Mouse (Mus musculus) heart, adult 11 months (tissue): ENCODE data around the gene Gm26602.

Source experiments
- DNase-seq: peaks from one replicate; pipeline ENCODE4 v3.0.0; 2022

Gene Gm26602

GRCm38 (mm10) chr10:79918231-79919078 lies 7.8 kb downstream of the Gm26602 start:
- DNase-seq: peak; percentile 94

- DNase-seq: no peak
Measured at GRCm38 (mm10) chr10:79919251-79919849, 8.7 kb downstream of the Gm26602 start.

- DNase-seq: no peak
Measured at GRCm38 (mm10) chr10:79920056-79920890, 9.6 kb downstream of the Gm26602 start.

GRCm38 (mm10) chr10:79920958-79921535 lies 10.4 kb downstream of the Gm26602 start, which contains the start of gene R3hdm4:
TSS of gene R3hdm4 (minus strand) at chr10:79921208.
- DNase-seq: no peak

- DNase-seq: no peak
Measured at GRCm38 (mm10) chr10:79921572-79921971, 10.9 kb downstream of the Gm26602 start.

GRCm38 (mm10) chr10:79924998-79925784 lies 14.5 kb downstream of the Gm26602 start:
- peak; percentile 98 for DNase-seq

- DNase-seq: no peak
Measured at GRCm38 (mm10) chr10:79925785-79926490, 15.3 kb downstream of the Gm26602 start.

- peak; percentile 99 for DNase-seq
Measured at GRCm38 (mm10) chr10:79926491-79927323, 16.1 kb downstream of the Gm26602 start, which contains the start of gene Arid3a. TSS of gene Arid3a (plus strand) at chr10:79927043.

GRCm38 (mm10) chr10:79927324-79928029 lies 16.8 kb downstream of the Gm26602 start:
- DNase-seq: peak; percentile 97

- peak; percentile 96 for DNase-seq
Measured at GRCm38 (mm10) chr10:79928030-79928694, 17.5 kb downstream of the Gm26602 start.

GRCm38 (mm10) chr10:79928907-79929701 lies 18.4 kb downstream of the Gm26602 start:
- peak; percentile 91 for DNase-seq

GRCm38 (mm10) chr10:79929967-79930825 lies 19.5 kb downstream of the Gm26602 start:
- peak; percentile 93 for DNase-seq

GRCm38 (mm10) chr10:79930826-79931186 lies 20.1 kb downstream of the Gm26602 start:
- no peak for DNase-seq

GRCm38 (mm10) chr10:79931797-79932196 lies 21.1 kb downstream of the Gm26602 start:
- peak; percentile 93 for DNase-seq

GRCm38 (mm10) chr10:79932736-79933135 lies 22.1 kb downstream of the Gm26602 start:
- peak; percentile 99 for DNase-seq

- DNase-seq: peak; percentile 96
Measured at GRCm38 (mm10) chr10:79933145-79933679, 22.6 kb downstream of the Gm26602 start.

GRCm38 (mm10) chr10:79933861-79934260 lies 23.2 kb downstream of the Gm26602 start:
- DNase-seq: peak; percentile 95
